Mouse (Mus musculus): ENCODE measurements around the gene Ccnc. TPM values are rescaled to one million over a fixed set of nuclear protein-coding genes. Genes with fewer than 3 reads are reported as not detected.

The Ccnc gene
- total RNA-seq, 4 experiments from 2014 or later, result 31.8 to 37.5 (median 32.8) TPM

GRCm38 (mm10) chr4:21801620-21802019, 74.1 kb downstream of the Ccnc start:
- no peak for DNase-seq (ENCODE audit: low spot score in 2 of 2)

DNA sequence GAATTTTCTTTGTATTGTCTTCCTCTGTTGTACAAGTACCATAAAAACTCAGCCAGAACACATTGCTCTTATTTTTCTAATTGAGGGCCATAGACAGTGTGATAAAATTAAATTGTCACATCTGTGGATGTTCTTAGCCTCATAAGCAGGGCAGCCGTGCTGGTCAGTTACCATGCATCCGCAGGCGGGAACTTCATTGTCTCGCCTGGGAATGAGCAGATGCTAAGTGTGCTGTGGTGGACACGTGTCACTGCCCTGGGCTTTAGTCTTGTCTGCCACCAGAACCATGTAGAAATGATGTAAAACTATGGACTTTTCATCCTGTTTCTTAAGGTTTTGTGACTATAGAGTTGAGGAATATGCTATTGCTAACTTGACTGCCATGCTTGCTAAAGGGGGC, 79.7 kb downstream of the Ccnc start:
- DNase-seq (ENCODE audit: low spot score in 2 of 2), result no peak

Other genes starting within 250 kb of the Ccnc start
- under 1 TPM in 1 of 4 experiments, not detected in 3; 0.15 TPM for gene Prdm13, start 41.7 kb upstream of the Ccnc start, total RNA-seq (2022)
- 10 to 100 TPM; 42.2 to 48.4 (median 46.9) TPM for gene Usp45, start 39.5 kb downstream of the Ccnc start, total RNA-seq (2022)
- gene Tstd3, start 39.5 kb downstream of the Ccnc start, total RNA-seq (2022), result 10 to 100 TPM; 24.4 to 26.5 (median 25.7) TPM
- gene Pnisr, start 119.9 kb downstream of the Ccnc start, total RNA-seq (2022), result 100 to 1,000 TPM; 150 to 198 (median 173) TPM
- gene Coq3, start 152.0 kb downstream of the Ccnc start, total RNA-seq (2022), result 10 to 100 TPM; 12.4 to 14.7 (median 13.7) TPM
- 10 to 100 TPM; 62.5 to 75.9 (median 68.3) TPM for gene Faxc, start 203.6 kb downstream of the Ccnc start, total RNA-seq (2022)

Data from left cerebral cortex, adult 8-10 months (tissue).